Mouse (Mus musculus) lung, postnatal 10 days (tissue): ENCODE data around the gene Mylk.
A peak's percentile ranks its signal among the peaks of the same experiment; 100 is the strongest.

Experiments used
- DNase-seq: peaks from one replicate; pipeline ENCODE4 v3.0.0; 2021

Gene Mylk

GRCm38 (mm10) chr16:34909437-34909836 is 164.4 kb downstream of the Mylk start:
- DNase-seq, result peak; percentile 37

GRCm38 (mm10) chr16:34917373-34917900 is 172.4 kb downstream of the Mylk start:
- no peak for DNase-seq

- peak; percentile 76 for DNase-seq
Observed at GRCm38 (mm10) chr16:34920182-34920581, 175.2 kb downstream of the Mylk start.

GRCm38 (mm10) chr16:34920868-34921267 is 175.9 kb downstream of the Mylk start:
- DNase-seq, result no peak

GRCm38 (mm10) chr16:34921319-34921718 is 176.3 kb downstream of the Mylk start:
- peak; percentile 92 for DNase-seq

GRCm38 (mm10) chr16:34923630-34924029 is 178.6 kb downstream of the Mylk start:
- DNase-seq, result no peak

- no peak for DNase-seq
Observed at GRCm38 (mm10) chr16:34924324-34924723, 179.3 kb downstream of the Mylk start.

- DNase-seq, result peak; percentile 89
Observed at GRCm38 (mm10) chr16:34924937-34925618, 180.1 kb downstream of the Mylk start.

- peak; percentile 71 for DNase-seq
Observed at GRCm38 (mm10) chr16:34926531-34927435, 181.8 kb downstream of the Mylk start.

- peak; percentile 37 for DNase-seq
Observed at GRCm38 (mm10) chr16:34929686-34930085, 184.7 kb downstream of the Mylk start.

- peak; percentile 42 for DNase-seq
Observed at GRCm38 (mm10) chr16:34930110-34930509, 185.1 kb downstream of the Mylk start.

- no peak for DNase-seq
Observed at GRCm38 (mm10) chr16:34931306-34931705, 186.3 kb downstream of the Mylk start.

- DNase-seq, result no peak
Observed at GRCm38 (mm10) chr16:34933173-34933572, 188.2 kb downstream of the Mylk start.

- DNase-seq, result no peak
Observed at GRCm38 (mm10) chr16:34934486-34934885, 189.5 kb downstream of the Mylk start.

- peak; percentile 32 for DNase-seq
Observed at GRCm38 (mm10) chr16:34935514-34936338, 190.7 kb downstream of the Mylk start.

GRCm38 (mm10) chr16:34936339-34936810 is 191.4 kb downstream of the Mylk start:
- DNase-seq, result peak; percentile 30

- peak; percentile 89 for DNase-seq
Observed at GRCm38 (mm10) chr16:34937611-34938010, 192.6 kb downstream of the Mylk start.

GRCm38 (mm10) chr16:34938248-34938647 is 193.2 kb downstream of the Mylk start:
- DNase-seq, result no peak

- no peak for DNase-seq
Observed at GRCm38 (mm10) chr16:34939951-34940350, 194.9 kb downstream of the Mylk start.

GRCm38 (mm10) chr16:34940363-34940762 is 195.4 kb downstream of the Mylk start:
- no peak for DNase-seq

GRCm38 (mm10) chr16:34941915-34942314 is 196.9 kb downstream of the Mylk start:
- DNase-seq, result no peak

- no peak for DNase-seq
Observed at GRCm38 (mm10) chr16:34946301-34946700, 201.3 kb downstream of the Mylk start.

GRCm38 (mm10) chr16:34950935-34951334 is 205.9 kb downstream of the Mylk start:
- DNase-seq, result no peak
